In genomic region chr17:33842966-33843795, GRCm38 (mm10) we compare ENCODE assay signal across 8 mouse cellular contexts. TPM values are rescaled to one million over a fixed set of nuclear protein-coding genes. Genes with fewer than 3 reads are reported as not detected.
DNase-seq lines count a peak whose midpoint lies in the region; ATAC-seq lines count a peak whose summit lies in the region.

TSS of gene Cd320 (plus strand) at chr17:33843091.

- H3K27ac ChIP-seq in forebrain, embryonic 11.5 days (ENCODE audit: low read depth, low read length), result no peak within 1 kb of the TSS
- no peak within 1 kb of the TSS for H3K27ac ChIP-seq in heart, embryonic 16.5 days (ENCODE audit: low read length)
- H3K27ac ChIP-seq in liver, embryonic 15.5 days (replicated peaks), result peak within 1 kb of the TSS; percentile 42; the same call in 1 of the 2 replicates
- H3K27ac ChIP-seq in neural tube, embryonic 12.5 days, result no peak within 1 kb of the TSS

- H3K4me3 ChIP-seq in forebrain, embryonic 11.5 days (ENCODE audit: low read depth, low read length), result peak within 1 kb of the TSS; percentile 86
- H3K4me3 ChIP-seq in heart, embryonic 16.5 days (ENCODE audit: low read length), result peak within 1 kb of the TSS; percentile 92
- peak within 1 kb of the TSS; percentile 85 for H3K4me3 ChIP-seq in liver, embryonic 15.5 days (replicated peaks)
- H3K4me3 ChIP-seq in neural tube, embryonic 12.5 days, result peak within 1 kb of the TSS; percentile 65

- peak within 1 kb of the TSS; percentile 73 for H3K4me2 ChIP-seq in forebrain, embryonic 11.5 days (ENCODE audit: low read depth, low read length, severe bottlenecking)
- H3K4me2 ChIP-seq in heart, embryonic 16.5 days (ENCODE audit: low read depth, low read length), result peak within 1 kb of the TSS; percentile 87
- peak within 1 kb of the TSS; percentile 92 for H3K4me2 ChIP-seq in liver, embryonic 15.5 days
- peak within 1 kb of the TSS; percentile 73 for H3K4me2 ChIP-seq in neural tube, embryonic 12.5 days (replicated peaks)

- H3K9ac ChIP-seq in forebrain, embryonic 11.5 days (ENCODE audit: low read length), result peak within 1 kb of the TSS; percentile 79
- H3K9ac ChIP-seq in heart, embryonic 16.5 days (ENCODE audit: low read length), result peak within 1 kb of the TSS; percentile 78
- H3K9ac ChIP-seq in liver, embryonic 15.5 days, result peak within 1 kb of the TSS; percentile 66
- peak within 1 kb of the TSS; percentile 59 for H3K9ac ChIP-seq in neural tube, embryonic 12.5 days

- H3K27me3 ChIP-seq in forebrain, embryonic 11.5 days (ENCODE audit: control insufficient read depth, insufficient read depth, low read length), result no peaks in the 10 kb centered on the region
- no peaks in the 10 kb centered on the region for H3K27me3 ChIP-seq in heart, embryonic 16.5 days (ENCODE audit: control insufficient read depth, insufficient read depth, low read length)
- H3K27me3 ChIP-seq in liver, embryonic 15.5 days, result no peaks in the 10 kb centered on the region
- no peaks in the 10 kb centered on the region for H3K27me3 ChIP-seq in neural tube, embryonic 12.5 days (replicated peaks)

- no peaks in the 10 kb centered on the region for H3K4me1 ChIP-seq in forebrain, embryonic 11.5 days (replicated peaks; ENCODE audit: control insufficient read depth, insufficient read depth, low read length)
- H3K4me1 ChIP-seq in heart, embryonic 16.5 days (ENCODE audit: control insufficient read depth, insufficient read depth, low read length), result peaks cover 10% of the 10 kb centered on the region
- H3K4me1 ChIP-seq in liver, embryonic 15.5 days (replicated peaks), result peaks cover 34% of the 10 kb centered on the region
- H3K4me1 ChIP-seq in neural tube, embryonic 12.5 days, result peaks cover 14% of the 10 kb centered on the region

- peak; percentile 82 to 90 for DNase-seq in CD8-positive naive resting alpha-beta T cell, adult 2 months (ENCODE audit: low read depth in 2 of 2, low spot score in 2 of 2)
- DNase-seq in c-Kit-positive CD71-negative TER-119-negative erythroid progenitor cells, embryonic 14.5 days (ENCODE audit: low read depth), result peak; percentile 86
- DNase-seq in forebrain, embryonic 11.5 days (ENCODE audit: low spot score), result peak; percentile 95
- DNase-seq in kidney, postnatal 36 days, result peak; percentile 95
- peak; percentile 91 for DNase-seq in telencephalon, adult 2 months (ENCODE audit: low read depth, low spot score)

- no peaks in the 10 kb centered on the region for H3K9me3 ChIP-seq in forebrain, embryonic 11.5 days (ENCODE audit: control insufficient read depth, low read length)
- H3K9me3 ChIP-seq in heart, embryonic 16.5 days (replicated peaks; ENCODE audit: control insufficient read depth, low read length), result no peaks in the 10 kb centered on the region
- H3K9me3 ChIP-seq in liver, embryonic 15.5 days (replicated peaks), result no peaks in the 10 kb centered on the region
- no peaks in the 10 kb centered on the region for H3K9me3 ChIP-seq in neural tube, embryonic 12.5 days

- WGBS in forebrain, embryonic 11.5 days, result under 1% methylated on average over 41 of the region's 45 CpGs
- WGBS in heart, embryonic 16.5 days, result under 1% methylated on average over 44 of the region's 45 CpGs
- under 1% methylated on average over 45 of the region's 45 CpGs for WGBS in liver, embryonic 15.5 days (ENCODE audit: insufficient replicate concordance)
- under 1% methylated on average over 45 of the region's 45 CpGs for WGBS in neural tube, embryonic 12.5 days

- ATAC-seq in forebrain, embryonic 11.5 days (replicated peaks; ENCODE audit: low FRiP score), result peak; percentile 89
- ATAC-seq in heart, embryonic 16.5 days (replicated peaks; ENCODE audit: extremely low read depth, insufficient read depth, low FRiP score), result peak; percentile 93
- peak; percentile 83 for ATAC-seq in liver, embryonic 15.5 days (ENCODE audit: insufficient read depth)
- peak; percentile 94 for ATAC-seq in neural tube, embryonic 12.5 days (ENCODE audit: low FRiP score, low read depth)

- H3K36me3 ChIP-seq in forebrain, embryonic 11.5 days (ENCODE audit: control insufficient read depth, insufficient read depth, low read length), result no peaks in the 10 kb centered on the region; the same call in 1 of the 2 replicates
- peaks cover 5% of the 10 kb centered on the region; the same call in 1 of the 2 replicates for H3K36me3 ChIP-seq in heart, embryonic 16.5 days (ENCODE audit: control insufficient read depth, insufficient read depth)
- peaks cover 10% of the 10 kb centered on the region for H3K36me3 ChIP-seq in liver, embryonic 15.5 days (replicated peaks)
- peaks cover 20% of the 10 kb centered on the region for H3K36me3 ChIP-seq in neural tube, embryonic 12.5 days

RNA-seq across cellular contexts. Expression of gene Cd320, which starts in this region (rescaled TPM):
- 62.9 and 74.6 TPM in 2 replicates for polyA plus RNA-seq in forebrain, embryonic 11.5 days (2014; fragmentation: Nextera tagmentation; extraction: Ambion mirVana)
- polyA plus RNA-seq in heart, embryonic 16.5 days (2015; fragmentation: Nextera tagmentation; extraction: Ambion mirVana), result 37.6 and 41.9 TPM in 2 replicates
- polyA plus RNA-seq in liver, embryonic 15.5 days (2015; fragmentation: Nextera tagmentation; extraction: Ambion mirVana), result 14.4 and 14.7 TPM in 2 replicates
- polyA plus RNA-seq in neural tube, embryonic 12.5 days (2016; fragmentation: Nextera tagmentation; extraction: Ambion mirVana), result 59.3 and 61.8 TPM in 2 replicates
